Mouse (Mus musculus): ENCODE measurements at regions not wholly inside any gene's neighbourhood (a gene's known extent, or its start where the extent isn't known, plus 50 kb on each side); places are given as distances from the start of the nearest gene placed in this dataset.

GRCm38 (mm10) chr3:57073962-57074506 lies 227.8 kb downstream of the Tm4sf1 start:
- no peak for TF ChIP-seq CTCF (IDR thresholded peaks at IDR 0.05; ENCODE audit: low read depth)
- no peak for TF ChIP-seq EP300 (optimal IDR thresholded peaks at IDR 0.05)
